Mouse (Mus musculus) hindbrain, embryonic 10.5 days (tissue): ENCODE results near the gene Trim15. TPM values are rescaled to one million over a fixed set of nuclear protein-coding genes. Genes with fewer than 3 reads are reported as not detected.

Experiments
- DNase-seq: peaks from one replicate; pipeline ENCODE4 v3.0.0-alpha.2; 2017; ENCODE audit warnings: low spot score
- H3K27ac ChIP-seq: fragments of 300-500 bp; sonication (generic); 2 replicates; pipeline ENCODE4 v1.5.1; 2016; ENCODE audit warnings: mild to moderate bottlenecking, moderate library complexity
- H3K27me3 ChIP-seq: fragments of 300-500 bp; sonication (generic); 2 replicates; pipeline ENCODE4 v1.6.1; 2016; ENCODE audit warnings: mild to moderate bottlenecking; ENCODE audit not compliant: poor library complexity, insufficient read depth, severe bottlenecking
- H3K36me3 ChIP-seq: fragments of 300-500 bp; sonication (generic); 2 replicates; pipeline ENCODE4 v1.6.1; 2016; ENCODE audit warnings: mild to moderate bottlenecking, moderate library complexity
- H3K4me1 ChIP-seq: fragments of 300-500 bp; sonication (generic); replicated peaks from 2 replicates; pipeline ENCODE4 v1.6.1; 2016; ENCODE audit warnings: mild to moderate bottlenecking
- H3K4me3 ChIP-seq: fragments of 300-500 bp; sonication (generic); 2 replicates; pipeline ENCODE4 v1.5.1; 2016; ENCODE audit warnings: mild to moderate bottlenecking, moderate library complexity
- H3K9me3 ChIP-seq: fragments of 300-500 bp; sonication (generic); 2 replicates; pipeline ENCODE4 v1.6.1; 2016; ENCODE audit warnings: mild to moderate bottlenecking, moderate library complexity
- WGBS: fragments of 180-500 bp; shearing (Covaris S2); methylation state at CpG from one replicate; pipeline ENCODE4 v1.1.7; 2016; 5-methylcytosine and 5-hydroxymethylcytosine counted together
- polyA plus RNA-seq: library from polyadenylated mRNA; unstranded; fragments of >200 nt; fragmentation: Nextera tagmentation; extraction: Ambion mirVana; gene quantifications from 2 replicates; pipeline ENCODE4 v1.2.1, GENCODE M21; 2016

Trim15 gene
- polyA plus RNA-seq: 0.14 and 0.36 TPM in 2 replicates

DNA sequence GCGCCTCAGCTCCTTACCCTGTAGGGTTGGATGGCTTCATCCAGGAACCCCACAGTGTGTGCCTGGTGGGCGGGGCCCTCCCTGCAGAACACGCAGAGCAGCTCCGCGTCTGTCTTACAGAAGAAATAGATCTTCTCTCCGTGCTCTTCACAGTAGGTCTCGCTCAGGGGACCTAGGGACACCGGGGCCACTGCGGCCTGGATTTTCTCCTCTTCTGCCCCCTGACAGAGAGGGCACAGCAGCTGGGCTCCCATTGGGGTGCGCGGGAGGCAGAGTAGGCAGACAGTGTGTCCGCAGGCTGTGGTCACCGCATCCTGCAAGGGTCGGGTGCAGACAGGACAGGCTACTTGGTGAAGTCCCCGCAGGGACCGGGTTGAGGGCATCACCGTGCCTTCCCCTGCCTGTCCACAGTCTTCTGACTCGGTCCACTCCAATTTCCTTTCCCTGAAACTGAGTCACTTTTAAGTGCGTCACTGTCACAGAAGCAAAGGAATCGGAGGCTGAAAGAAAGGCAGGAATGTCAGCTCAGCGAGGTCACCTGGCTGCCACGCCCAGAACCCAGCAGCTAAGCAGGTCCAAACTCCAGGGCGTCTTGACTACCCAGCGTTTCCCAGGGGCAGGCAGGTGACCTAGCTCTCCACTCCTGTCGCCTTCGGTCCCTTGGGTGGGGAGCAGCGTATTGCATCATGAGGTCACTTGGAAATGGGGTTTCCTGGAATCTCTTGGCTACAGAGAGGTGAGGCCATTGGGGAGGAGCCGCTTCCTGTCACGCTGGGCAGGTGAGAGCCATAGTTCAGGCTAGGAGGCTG, at the start of gene Trim15:
Trim15 (minus strand) TSS at position 492 of the 809 bp plus-strand sequence.
- no peaks in the 10 kb centered on the region for H3K36me3 ChIP-seq
- 15% methylated on average over 29 of the region's 29 CpGs for WGBS
- DNase-seq: no peak
- H3K27me3 ChIP-seq: peaks cover 22% of the 10 kb centered on the region
- peak within 1 kb of the TSS; percentile 23; the same call in 1 of the 2 replicates for H3K27ac ChIP-seq
- H3K9me3 ChIP-seq: no peaks in the 10 kb centered on the region
- peaks cover 9% of the 10 kb centered on the region for H3K4me1 ChIP-seq
- peak within 1 kb of the TSS; percentile 42 for H3K4me3 ChIP-seq

DNA sequence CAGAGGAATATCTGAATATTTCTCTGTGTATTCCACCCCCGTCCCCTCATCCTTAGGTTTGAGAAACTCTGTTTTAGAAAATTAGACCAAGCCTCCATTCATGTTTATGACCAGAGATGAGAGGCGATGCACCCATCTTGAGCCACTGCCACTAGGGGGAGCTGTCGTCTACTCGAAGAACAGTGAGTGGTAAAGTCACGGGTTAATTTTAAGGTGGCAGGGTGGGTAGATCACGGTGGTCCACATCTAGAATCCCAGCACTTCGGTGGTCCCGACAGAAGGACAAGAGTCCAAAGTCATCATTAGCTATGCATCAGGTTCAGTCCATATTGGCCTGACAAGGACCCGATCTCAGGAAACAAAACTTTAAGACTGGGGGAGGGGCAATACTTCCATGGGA, 48.1 kb upstream of the Trim15 start:
- 17% methylated on average over 9 of the region's 9 CpGs for WGBS
- Histone ChIP-seq H3K4me1 (no peaks in the 10 kb centered on the region), H3K27me3 (no peaks in the 10 kb centered on the region), H3K27ac (no peak overlapping the region), H3K36me3 (no peaks in the 10 kb centered on the region), H3K4me3 (no peak overlapping the region), H3K9me3 (no peaks in the 10 kb centered on the region)
- peak; percentile 66 for DNase-seq

DNA sequence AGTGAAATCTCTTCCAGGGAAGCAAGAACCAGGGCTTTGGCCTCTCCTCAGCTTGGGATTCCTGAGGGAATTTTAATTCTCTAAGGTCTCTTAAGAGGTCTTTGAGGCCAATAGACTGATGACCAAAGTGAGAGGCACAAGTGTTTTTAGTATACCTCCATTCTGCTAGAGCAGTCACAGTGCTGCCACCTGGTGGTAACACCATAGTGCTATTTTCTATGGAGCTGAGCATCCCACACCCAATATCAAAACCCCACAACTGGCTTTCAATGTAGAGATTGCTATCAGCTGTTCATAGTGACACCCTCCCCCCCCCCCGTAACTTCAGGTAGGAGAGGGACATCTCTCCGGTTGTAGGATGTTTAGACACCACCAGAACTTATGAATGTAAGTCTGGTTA, 47.1 kb upstream of the Trim15 start:
- Histone ChIP-seq H3K27me3 (no peaks in the 10 kb centered on the region), H3K9me3 (no peaks in the 10 kb centered on the region), H3K4me3 (no peak overlapping the region), H3K27ac (no peak overlapping the region), H3K36me3 (no peaks in the 10 kb centered on the region), H3K4me1 (no peaks in the 10 kb centered on the region)
- WGBS: 9% methylated on average over 2 of the region's 2 CpGs
- DNase-seq: peak; percentile 70

DNA sequence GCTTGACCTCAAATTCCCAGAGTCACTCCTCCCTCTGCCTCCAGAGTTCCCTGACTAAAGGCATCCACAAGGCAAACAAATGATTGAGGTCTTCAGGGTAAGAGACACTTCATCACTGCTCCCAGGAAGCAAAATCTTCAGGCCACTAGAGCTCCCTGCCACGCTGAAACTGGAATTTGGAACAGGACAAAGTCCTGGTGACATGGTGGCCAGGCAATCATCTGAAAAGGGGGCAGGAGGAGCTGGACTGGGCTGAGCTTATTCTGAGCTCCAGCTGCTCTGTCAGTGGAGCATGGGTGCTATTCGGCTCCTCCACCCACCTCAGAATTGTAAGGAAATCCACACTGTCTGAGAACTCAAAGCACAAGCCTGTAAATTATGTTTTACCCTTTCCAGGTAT, 45.0 kb upstream of the Trim15 start:
- Histone ChIP-seq H3K4me1 (0 out of 2 replicates have a peak, but pooled peaks cover 5% of the 10 kb centered on the region), H3K9me3 (no peaks in the 10 kb centered on the region), H3K4me3 (no peak overlapping the region), H3K27ac (no peak overlapping the region), H3K36me3 (no peaks in the 10 kb centered on the region), H3K27me3 (no peaks in the 10 kb centered on the region)
- DNase-seq: no peak
- WGBS: 85% methylated on average over 2 of the region's 2 CpGs

DNA sequence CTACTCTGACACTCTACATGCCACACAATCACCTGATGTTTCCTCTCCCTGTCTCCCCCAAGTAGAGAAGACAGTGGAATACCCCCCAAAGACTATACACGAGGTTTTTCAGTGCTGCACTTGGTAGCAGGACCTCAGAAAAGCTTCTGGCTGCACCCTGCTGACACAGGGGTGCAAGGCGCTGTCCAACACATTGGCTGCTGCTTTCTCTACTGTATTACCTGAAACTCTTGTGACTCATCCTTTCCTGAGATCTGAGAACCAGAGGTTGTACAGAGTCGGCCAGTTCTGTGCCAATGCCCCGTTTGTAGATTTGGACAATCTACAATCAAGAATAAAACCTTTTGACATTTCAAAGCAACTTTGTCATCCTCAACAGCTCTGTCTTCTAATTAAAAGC, 42.8 kb upstream of the Trim15 start:
- 60% methylated on average over 4 of the region's 4 CpGs for WGBS
- H3K4me1 ChIP-seq: 0 out of 2 replicates have a peak, but pooled peaks cover 5% of the 10 kb centered on the region
- H3K36me3 ChIP-seq: no peaks in the 10 kb centered on the region
- DNase-seq: no peak
- no peak overlapping the region for H3K4me3 ChIP-seq
- H3K9me3 ChIP-seq: no peaks in the 10 kb centered on the region
- no peak overlapping the region for H3K27ac ChIP-seq
- no peaks in the 10 kb centered on the region for H3K27me3 ChIP-seq

DNA sequence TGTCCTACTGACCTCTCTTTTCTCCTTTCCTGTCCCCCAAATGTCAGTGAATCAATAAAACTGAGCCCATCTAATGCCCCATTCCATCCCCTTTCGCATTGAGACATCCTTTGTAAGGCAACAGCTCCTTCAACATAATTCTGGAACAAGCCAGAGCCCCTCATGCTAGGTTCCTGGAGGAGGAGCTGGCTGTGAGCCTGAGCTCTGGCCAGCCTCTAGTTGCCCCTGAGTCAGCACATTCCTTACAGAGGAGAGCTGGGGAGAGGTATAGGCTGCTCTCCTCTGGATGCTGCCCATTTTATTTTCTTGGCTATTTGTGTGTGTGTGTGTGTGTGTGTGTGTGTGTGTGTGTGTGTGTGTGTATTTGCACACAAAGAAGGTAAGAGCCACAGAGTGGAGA, 41.2 kb upstream of the Trim15 start:
- H3K27ac ChIP-seq: no peak overlapping the region
- 66% methylated on average over 1 of the region's 1 CpGs for WGBS
- no peak for DNase-seq

DNA sequence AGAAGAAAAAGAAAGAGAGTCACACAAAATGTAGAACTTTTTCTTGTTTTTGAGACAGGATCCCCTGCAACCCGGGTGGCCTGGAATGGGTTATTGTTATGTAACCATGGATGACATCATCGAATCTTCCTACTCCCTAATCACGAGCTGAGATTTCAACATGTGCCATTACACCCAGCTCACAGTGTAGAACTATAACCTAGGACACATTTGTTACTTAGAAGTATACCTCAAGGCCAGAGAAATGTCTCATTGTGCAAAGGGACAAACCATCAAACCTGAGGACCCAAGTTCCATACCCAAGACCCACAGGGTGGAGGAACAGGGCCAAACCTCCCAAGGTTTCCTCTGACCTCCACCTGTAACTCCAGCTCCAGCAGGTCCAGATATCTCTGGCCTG, 36.6 kb upstream of the Trim15 start:
- 78% methylated on average over 3 of the region's 3 CpGs for WGBS
- Histone ChIP-seq H3K9me3 (no peaks in the 10 kb centered on the region), H3K27ac (no peak overlapping the region), H3K27me3 (no peaks in the 10 kb centered on the region), H3K4me1 (0 out of 2 replicates have a peak, but pooled peaks cover 5% of the 10 kb centered on the region), H3K36me3 (no peaks in the 10 kb centered on the region), H3K4me3 (no peak overlapping the region)
- DNase-seq: no peak

More for the DNA sequence above, 41.2 kb upstream of the Trim15 start:
- H3K9me3 ChIP-seq: no peaks in the 10 kb centered on the region
- H3K36me3 ChIP-seq: no peaks in the 10 kb centered on the region
- 0 out of 2 replicates have a peak, but pooled peaks cover 5% of the 10 kb centered on the region for H3K4me1 ChIP-seq
- no peak overlapping the region for H3K4me3 ChIP-seq
- no peaks in the 10 kb centered on the region for H3K27me3 ChIP-seq

DNA sequence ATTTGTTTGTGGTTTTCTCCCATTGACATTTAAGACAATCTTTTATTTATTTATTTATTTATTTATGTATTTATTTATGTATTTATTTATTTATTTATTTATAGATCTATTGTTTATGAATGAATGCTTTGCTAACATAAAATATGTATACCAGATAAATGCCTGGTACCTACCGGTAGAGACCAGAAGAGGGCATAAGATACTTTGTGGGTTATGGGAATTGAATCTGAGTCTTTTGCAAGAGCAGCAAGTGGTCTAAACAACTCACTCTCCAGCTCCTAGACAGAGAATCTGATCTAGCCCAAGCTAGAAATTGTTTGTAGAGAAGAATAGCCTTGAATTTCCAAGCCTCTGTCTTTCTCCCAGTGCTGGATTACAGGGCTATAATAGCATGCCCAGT, 33.7 kb upstream of the Trim15 start:
- Histone ChIP-seq H3K36me3 (no peaks in the 10 kb centered on the region), H3K4me3 (no peak overlapping the region), H3K27me3 (no peaks in the 10 kb centered on the region), H3K27ac (no peak overlapping the region), H3K9me3 (no peaks in the 10 kb centered on the region), H3K4me1 (no peaks in the 10 kb centered on the region)
- 44% methylated on average over 1 of the region's 1 CpGs for WGBS
- no peak for DNase-seq

DNA sequence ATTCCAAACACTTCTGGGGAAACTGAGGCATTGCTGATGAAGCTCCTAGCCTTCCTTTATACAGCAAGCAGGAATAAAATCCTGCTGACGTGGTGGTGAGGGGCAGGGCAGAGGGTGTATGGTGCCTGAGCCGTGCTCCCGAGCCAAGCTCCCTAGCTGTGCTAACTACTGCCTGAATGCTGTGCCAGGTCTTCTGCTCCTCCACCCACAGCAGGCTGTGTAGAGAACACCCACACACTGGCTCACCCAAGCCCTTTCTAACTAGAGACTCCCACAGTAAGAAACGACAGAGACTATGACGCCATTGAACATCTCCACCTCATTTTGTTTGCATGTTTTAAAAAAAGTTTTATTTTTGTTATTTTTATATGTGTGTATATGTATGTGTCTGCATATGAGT, 33.0 kb upstream of the Trim15 start:
- 90% methylated on average over 5 of the region's 5 CpGs for WGBS
- H3K27ac ChIP-seq: no peak overlapping the region
- no peak overlapping the region for H3K4me3 ChIP-seq
- no peaks in the 10 kb centered on the region for H3K4me1 ChIP-seq
- no peaks in the 10 kb centered on the region for H3K36me3 ChIP-seq
- H3K27me3 ChIP-seq: no peaks in the 10 kb centered on the region
- DNase-seq: no peak
- H3K9me3 ChIP-seq: no peaks in the 10 kb centered on the region

DNA sequence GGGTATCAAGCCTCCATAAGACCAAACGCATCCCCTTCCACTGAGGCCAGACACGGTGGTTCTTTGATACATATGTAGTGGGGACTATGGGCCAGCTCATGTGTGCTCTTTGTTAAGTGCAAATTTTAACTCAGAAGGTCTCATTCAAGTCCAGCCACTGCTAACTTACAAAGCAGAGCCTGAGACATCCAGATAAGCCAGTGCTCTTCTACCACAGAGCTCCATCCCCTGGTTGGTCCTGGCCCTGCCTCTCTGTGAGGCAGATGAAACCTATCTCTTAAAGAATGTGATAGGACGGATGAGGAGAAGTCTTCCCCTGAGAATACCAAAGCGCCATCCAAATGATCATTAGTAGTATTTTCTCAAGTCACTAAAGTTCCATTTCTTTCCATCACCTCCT, 32.4 kb upstream of the Trim15 start:
- DNase-seq: no peak
- H3K4me1 ChIP-seq: no peaks in the 10 kb centered on the region
- no peaks in the 10 kb centered on the region for H3K9me3 ChIP-seq
- no peak overlapping the region for H3K27ac ChIP-seq
- no peaks in the 10 kb centered on the region for H3K36me3 ChIP-seq
- 86% methylated on average over 4 of the region's 4 CpGs for WGBS
- H3K27me3 ChIP-seq: no peaks in the 10 kb centered on the region
- no peak overlapping the region for H3K4me3 ChIP-seq

DNA sequence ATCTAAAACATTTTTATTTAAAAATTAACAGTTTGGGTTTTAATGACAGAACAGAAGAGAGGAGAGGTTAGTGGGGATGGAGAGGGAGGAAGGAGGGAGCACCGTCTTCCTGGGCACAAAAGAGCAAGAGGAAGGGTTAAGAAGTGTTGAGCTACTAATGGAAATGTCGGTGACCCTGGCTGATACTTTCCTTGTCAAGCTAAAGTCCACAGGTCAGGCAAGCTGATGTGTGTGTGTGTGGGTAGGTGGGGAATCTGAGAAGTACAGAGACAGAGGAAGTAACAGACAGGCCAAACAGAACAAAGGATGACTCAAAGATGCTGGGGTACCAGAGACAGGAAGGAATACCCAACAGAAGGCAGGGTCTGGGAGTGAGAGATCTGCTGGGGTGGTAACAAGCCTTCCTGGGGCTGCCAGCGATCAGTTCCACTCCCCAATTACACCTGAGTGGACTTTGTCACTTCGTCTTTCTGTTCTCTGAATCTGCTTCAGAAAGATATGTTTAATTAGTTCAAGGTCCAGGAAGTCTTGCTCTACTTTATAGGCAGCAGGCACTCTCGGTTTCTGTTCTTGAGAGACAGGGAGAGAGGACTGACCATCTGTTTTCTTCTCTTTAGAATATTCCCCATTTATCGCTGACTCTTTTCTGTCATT, 30.7 kb upstream of the Trim15 start, which contains the start of gene Trim31:
Trim31 (plus strand) TSS at position 567 of the 654 bp plus-strand sequence.
- H3K4me1 ChIP-seq: no peaks in the 10 kb centered on the region
- H3K27ac ChIP-seq: no peak within 1 kb of the TSS
- DNase-seq: no peak
- no peaks in the 10 kb centered on the region for H3K9me3 ChIP-seq
- no peaks in the 10 kb centered on the region for H3K27me3 ChIP-seq
- 78% methylated on average over 6 of the region's 6 CpGs for WGBS
- H3K4me3 ChIP-seq: no peak within 1 kb of the TSS
- no peaks in the 10 kb centered on the region for H3K36me3 ChIP-seq

DNA sequence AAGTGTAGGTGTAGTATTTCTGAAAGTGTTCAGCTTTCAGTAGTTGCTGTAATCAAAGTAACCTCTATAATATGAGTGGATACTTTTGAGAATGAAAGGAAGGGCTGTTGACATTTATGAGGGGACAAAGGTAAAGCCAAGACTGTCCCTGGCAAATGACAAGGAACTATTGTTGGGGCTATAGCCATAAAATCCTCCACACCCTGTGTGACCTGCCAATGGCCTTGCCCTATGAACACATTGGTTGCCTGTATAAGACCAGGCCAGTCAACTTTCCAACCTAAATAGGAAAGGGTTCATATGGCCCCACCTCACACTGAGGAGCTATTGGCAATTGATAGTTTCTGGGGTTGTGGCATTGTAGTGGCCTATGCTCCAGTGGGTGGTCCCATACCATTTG, 30.1 kb upstream of the Trim15 start:
- Histone ChIP-seq H3K27ac (no peak overlapping the region), H3K4me3 (no peak overlapping the region), H3K4me1 (no peaks in the 10 kb centered on the region), H3K27me3 (no peaks in the 10 kb centered on the region), H3K9me3 (no peaks in the 10 kb centered on the region), H3K36me3 (no peaks in the 10 kb centered on the region)
- DNase-seq: no peak

DNA sequence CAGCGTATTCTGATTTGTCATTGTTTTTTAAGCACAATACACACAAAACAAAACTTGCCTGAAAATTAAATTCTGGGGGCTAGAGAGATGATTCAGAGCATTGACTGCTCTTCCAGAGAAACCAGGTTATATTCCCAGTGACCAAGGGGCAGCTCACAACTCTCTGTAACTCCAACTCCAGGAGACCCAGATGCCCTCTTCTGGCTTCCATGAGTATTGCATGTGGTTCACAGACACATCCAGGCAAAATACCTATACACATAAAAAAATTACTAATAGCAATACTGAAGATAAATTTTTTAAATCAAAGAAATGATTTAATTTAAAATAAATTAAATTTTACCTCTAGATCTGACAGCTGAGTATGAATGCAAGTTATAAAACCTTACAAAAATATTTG, 29.6 kb upstream of the Trim15 start:
- no peaks in the 10 kb centered on the region for H3K36me3 ChIP-seq
- peak; percentile 39 for DNase-seq
- WGBS: 83% methylated on average over 1 of the region's 1 CpGs
- H3K27ac ChIP-seq: no peak overlapping the region
- H3K9me3 ChIP-seq: no peaks in the 10 kb centered on the region
- H3K4me3 ChIP-seq: no peak overlapping the region
- H3K4me1 ChIP-seq: no peaks in the 10 kb centered on the region
- H3K27me3 ChIP-seq: no peaks in the 10 kb centered on the region
